Mouse (Mus musculus) bone marrow, adult 2 months (tissue): ENCODE results near the gene Rarb.

Source experiments
- CTCF ChIP-seq: fragments of 200-500 bp; IDR thresholded peaks from 2 replicates; pipeline ENCODE4 v1.5.1; 2011; ENCODE audit warnings: low read length, control low read depth; ENCODE audit not compliant: control insufficient read depth, insufficient read depth
- POLR2A ChIP-seq: fragments of 200-500 bp; IDR thresholded peaks from 2 replicates; pipeline ENCODE4 v1.6.1; 2011; ENCODE audit warnings: low read depth, mild to moderate bottlenecking, control low read depth, low read length, borderline replicate concordance; ENCODE audit not compliant: control insufficient read depth

GRCm38 (mm10) chr14:16572755-16573340 lies 246.1 kb downstream of the Rarb start:
- TF ChIP-seq CTCF (no peak), POLR2A (no peak)
